Mouse (Mus musculus): Measurements from ENCODE around the gene Cacnb4. TPM values are rescaled to one million over a fixed set of nuclear protein-coding genes. Genes with fewer than 3 reads are reported as not detected.

Gene Cacnb4
- polyA plus RNA-seq, 1 experiment, result 0.07 TPM

- H3K4me3 ChIP-seq (replicated peaks), result no peak overlapping the region
- no peaks in the 10 kb centered on the region for H3K27me3 ChIP-seq (replicated peaks)
- TF ChIP-seq GATA1 (IDR thresholded peaks at IDR 0.05; ENCODE audit: borderline replicate concordance, low read length), result no peak
- H3K9me3 ChIP-seq, result peaks cover 3% of the 10 kb centered on the region
- H3K36me3 ChIP-seq (replicated peaks; ENCODE audit: low read length), result no peaks in the 10 kb centered on the region
- H3K4me1 ChIP-seq, result peaks cover 21% of the 10 kb centered on the region
Measured at GRCm38 (mm10) chr2:52577700-52578099, 98.9 kb downstream of the Cacnb4 start.

GRCm38 (mm10) chr2:52576546-52576945, 100.1 kb downstream of the Cacnb4 start:
- TF ChIP-seq GATA1 (IDR thresholded peaks at IDR 0.05; ENCODE audit: borderline replicate concordance, low read length) (no peak), FLI1 (IDR thresholded peaks at IDR 0.05; ENCODE audit: low read length) (no peak)
- Histone ChIP-seq H3K4me1 (peaks cover 25% of the 10 kb centered on the region), H3K9me3 (peaks cover 3% of the 10 kb centered on the region), H3K27me3 (replicated peaks) (no peaks in the 10 kb centered on the region), H3K4me3 (replicated peaks) (no peak overlapping the region), H3K36me3 (replicated peaks; ENCODE audit: low read length) (no peaks in the 10 kb centered on the region)

- TF ChIP-seq FLI1 (IDR thresholded peaks at IDR 0.05; ENCODE audit: low read length), result no peak
- no peak for TF ChIP-seq GATA1 (IDR thresholded peaks at IDR 0.05; ENCODE audit: borderline replicate concordance, low read length)
- peaks cover 33% of the 10 kb centered on the region for H3K4me1 ChIP-seq
- H3K27me3 ChIP-seq (replicated peaks), result no peaks in the 10 kb centered on the region
- no peak overlapping the region for H3K4me3 ChIP-seq (replicated peaks)
- no peaks in the 10 kb centered on the region for H3K36me3 ChIP-seq (replicated peaks; ENCODE audit: low read length)
- no peaks in the 10 kb centered on the region for H3K9me3 ChIP-seq
Measured at GRCm38 (mm10) chr2:52575637-52576175, 100.9 kb downstream of the Cacnb4 start.

GRCm38 (mm10) chr2:52574929-52575328, 101.7 kb downstream of the Cacnb4 start:
- H3K9me3 ChIP-seq, result no peaks in the 10 kb centered on the region
- H3K4me1 ChIP-seq, result peaks cover 39% of the 10 kb centered on the region
- TF ChIP-seq GATA1 (IDR thresholded peaks at IDR 0.05; ENCODE audit: borderline replicate concordance, low read length) (no peak), FLI1 (IDR thresholded peaks at IDR 0.05; ENCODE audit: low read length) (no peak)
- H3K36me3 ChIP-seq (replicated peaks; ENCODE audit: low read length), result no peaks in the 10 kb centered on the region
- no peaks in the 10 kb centered on the region for H3K27me3 ChIP-seq (replicated peaks)
- no peak overlapping the region for H3K4me3 ChIP-seq (replicated peaks)

- no peak overlapping the region for H3K4me3 ChIP-seq (replicated peaks)
- no peaks in the 10 kb centered on the region for H3K27me3 ChIP-seq (replicated peaks)
- no peaks in the 10 kb centered on the region for H3K9me3 ChIP-seq
- H3K36me3 ChIP-seq (replicated peaks; ENCODE audit: low read length), result no peaks in the 10 kb centered on the region
- TF ChIP-seq FLI1 (IDR thresholded peaks at IDR 0.05; ENCODE audit: low read length) (no peak), GATA1 (IDR thresholded peaks at IDR 0.05; ENCODE audit: borderline replicate concordance, low read length) (no peak)
- H3K4me1 ChIP-seq, result peaks cover 39% of the 10 kb centered on the region
Measured at GRCm38 (mm10) chr2:52572221-52572620, 104.4 kb downstream of the Cacnb4 start.

- H3K27me3 ChIP-seq (replicated peaks), result no peaks in the 10 kb centered on the region
- no peaks in the 10 kb centered on the region for H3K9me3 ChIP-seq
- H3K4me3 ChIP-seq (replicated peaks), result peak overlapping the region; percentile 72
- peaks cover 33% of the 10 kb centered on the region for H3K4me1 ChIP-seq
- no peak for TF ChIP-seq GATA1 (IDR thresholded peaks at IDR 0.05; ENCODE audit: borderline replicate concordance, low read length)
- no peak for TF ChIP-seq FLI1 (IDR thresholded peaks at IDR 0.05; ENCODE audit: low read length)
- H3K36me3 ChIP-seq (replicated peaks; ENCODE audit: low read length), result no peaks in the 10 kb centered on the region
Measured at GRCm38 (mm10) chr2:52571339-52571968, 105.2 kb downstream of the Cacnb4 start.

- TF ChIP-seq FLI1 (IDR thresholded peaks at IDR 0.05; ENCODE audit: low read length) (no peak), GATA1 (IDR thresholded peaks at IDR 0.05; ENCODE audit: borderline replicate concordance, low read length) (no peak)
- Histone ChIP-seq H3K36me3 (replicated peaks; ENCODE audit: low read length) (no peaks in the 10 kb centered on the region), H3K4me3 (replicated peaks) (no peak overlapping the region), H3K9me3 (no peaks in the 10 kb centered on the region), H3K27me3 (replicated peaks) (no peaks in the 10 kb centered on the region), H3K4me1 (peaks cover 31% of the 10 kb centered on the region)
Measured at GRCm38 (mm10) chr2:52570781-52571180, 105.8 kb downstream of the Cacnb4 start.

GRCm38 (mm10) chr2:52570171-52570570, 106.5 kb downstream of the Cacnb4 start:
- TF ChIP-seq FLI1 (IDR thresholded peaks at IDR 0.05; ENCODE audit: low read length) (no peak), GATA1 (IDR thresholded peaks at IDR 0.05; ENCODE audit: borderline replicate concordance, low read length) (no peak)
- Histone ChIP-seq H3K27me3 (replicated peaks) (no peaks in the 10 kb centered on the region), H3K9me3 (no peaks in the 10 kb centered on the region), H3K4me1 (peaks cover 31% of the 10 kb centered on the region), H3K4me3 (replicated peaks) (no peak overlapping the region), H3K36me3 (replicated peaks; ENCODE audit: low read length) (no peaks in the 10 kb centered on the region)

- H3K4me3 ChIP-seq (replicated peaks), result no peak overlapping the region
- TF ChIP-seq GATA1 (IDR thresholded peaks at IDR 0.05; ENCODE audit: borderline replicate concordance, low read length), result no peak
- no peak for TF ChIP-seq FLI1 (IDR thresholded peaks at IDR 0.05; ENCODE audit: low read length)
- H3K27me3 ChIP-seq (replicated peaks), result no peaks in the 10 kb centered on the region
- no peaks in the 10 kb centered on the region for H3K36me3 ChIP-seq (replicated peaks; ENCODE audit: low read length)
- H3K4me1 ChIP-seq, result peaks cover 19% of the 10 kb centered on the region
- peaks cover 10% of the 10 kb centered on the region for H3K9me3 ChIP-seq
Measured at GRCm38 (mm10) chr2:52568131-52568530, 108.5 kb downstream of the Cacnb4 start.

GRCm38 (mm10) chr2:52567421-52567820, 109.2 kb downstream of the Cacnb4 start:
- Histone ChIP-seq H3K4me1 (peaks cover 18% of the 10 kb centered on the region), H3K27me3 (replicated peaks) (no peaks in the 10 kb centered on the region), H3K9me3 (peaks cover 10% of the 10 kb centered on the region), H3K36me3 (replicated peaks; ENCODE audit: low read length) (no peaks in the 10 kb centered on the region), H3K4me3 (replicated peaks) (no peak overlapping the region)
- TF ChIP-seq FLI1 (IDR thresholded peaks at IDR 0.05; ENCODE audit: low read length) (no peak), GATA1 (IDR thresholded peaks at IDR 0.05; ENCODE audit: borderline replicate concordance, low read length) (no peak)

All from megakaryocyte, embryonic 14.5 days (primary cell).